Mouse (Mus musculus): Measurements from ENCODE around the gene Gm9945.

Gene Gm9945

GRCm38 (mm10) chr11:53461727-53462126, 18.2 kb upstream of the Gm9945 start:
- DNase-seq (ENCODE audit: low read depth, low spot score) = no peak

GRCm38 (mm10) chr11:53463551-53464424, 16.2 kb upstream of the Gm9945 start:
- DNase-seq (ENCODE audit: low read depth, low spot score) = no peak

DNA sequence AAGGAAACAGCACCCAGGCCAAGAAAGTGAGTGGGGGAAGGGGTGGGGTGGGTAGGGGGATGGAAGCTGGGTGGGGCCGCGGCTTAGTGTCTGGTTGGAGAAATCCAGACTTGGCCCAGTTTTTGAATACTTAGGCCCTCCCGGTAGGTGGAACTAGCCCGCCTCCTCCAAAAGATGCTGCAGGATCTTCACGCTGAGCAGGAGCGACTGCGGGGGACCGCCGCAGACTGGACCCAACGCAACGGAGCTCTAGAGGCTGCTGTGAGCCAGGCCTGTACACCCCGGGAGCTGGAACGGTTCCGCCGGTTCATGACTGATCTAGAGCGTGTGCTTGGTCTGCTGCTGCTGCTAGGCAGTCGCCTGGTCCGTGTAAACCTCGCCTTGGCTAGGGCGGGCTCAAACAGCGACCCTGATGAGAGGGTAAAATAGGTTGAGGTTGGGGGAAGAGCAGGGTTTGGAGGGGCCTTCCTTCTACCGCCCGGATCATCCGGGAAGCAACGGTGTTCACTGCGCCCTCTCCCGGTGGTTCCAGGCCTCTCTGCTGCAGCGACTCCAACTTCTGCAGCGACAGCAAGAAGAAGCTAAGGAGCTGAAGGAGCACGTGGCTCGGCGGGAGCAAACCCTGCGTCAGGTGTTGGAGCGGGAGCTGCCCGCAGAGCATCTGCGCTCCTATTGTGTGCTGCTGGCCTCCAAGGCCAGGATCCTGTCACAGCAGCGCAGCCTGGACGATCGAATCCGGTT, 13.6 kb upstream of the Gm9945 start:
- peak; percentile 63 for DNase-seq (ENCODE audit: low read depth, low spot score)

- no peak for DNase-seq (ENCODE audit: low read depth, low spot score)
Observed at GRCm38 (mm10) chr11:53469294-53469967, 10.5 kb upstream of the Gm9945 start.

DNA sequence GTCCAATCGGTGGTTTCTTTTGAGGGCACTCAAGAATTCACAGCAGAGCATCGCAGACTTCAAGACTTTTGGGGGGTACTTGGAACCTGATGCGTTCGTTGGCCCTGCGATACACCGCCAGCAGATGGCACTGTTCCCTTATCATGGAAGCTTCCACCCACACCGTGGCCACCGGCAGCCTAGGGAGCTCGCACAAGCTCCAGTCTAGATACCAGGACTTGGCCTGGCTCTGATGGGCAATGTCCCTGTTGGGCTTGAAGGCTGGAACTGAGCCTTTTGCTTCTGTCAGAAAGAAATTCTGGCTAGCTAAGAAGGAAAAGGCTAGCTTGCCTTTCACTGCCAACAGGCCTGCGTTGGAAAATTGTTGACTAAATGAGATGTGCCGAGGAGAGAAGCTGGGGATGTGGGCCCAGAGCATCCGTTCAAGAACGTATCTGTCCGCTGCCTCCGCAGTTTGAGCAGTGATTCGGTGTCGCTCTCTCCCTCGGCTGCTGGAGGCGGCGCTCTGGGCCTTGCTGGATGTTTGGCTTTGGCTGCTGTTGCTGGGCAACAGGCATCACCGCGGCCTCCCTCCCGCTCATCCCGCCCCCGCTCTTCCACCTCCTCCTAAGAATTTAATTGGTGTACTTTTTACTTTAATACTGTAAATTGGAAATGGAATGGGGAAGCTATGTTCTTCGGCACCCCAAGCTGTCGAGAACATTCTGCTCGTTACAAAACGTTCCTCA, 9.8 kb upstream of the Gm9945 start, which contains the start of gene Gm9837:
Gene Gm9837, minus strand, starts transcription at position 512 of the 728 bp plus-strand sequence.
- DNase-seq (ENCODE audit: low read depth, low spot score) = peak; percentile 82

GRCm38 (mm10) chr11:53472709-53473108, 7.3 kb upstream of the Gm9945 start:
- no peak for DNase-seq (ENCODE audit: low read depth, low spot score)

GRCm38 (mm10) chr11:53475620-53476019, 4.3 kb upstream of the Gm9945 start:
- no peak for DNase-seq (ENCODE audit: low read depth, low spot score)

- no peak for DNase-seq (ENCODE audit: low read depth, low spot score)
Observed at GRCm38 (mm10) chr11:53477833-53478232, 2.1 kb upstream of the Gm9945 start.

DNA sequence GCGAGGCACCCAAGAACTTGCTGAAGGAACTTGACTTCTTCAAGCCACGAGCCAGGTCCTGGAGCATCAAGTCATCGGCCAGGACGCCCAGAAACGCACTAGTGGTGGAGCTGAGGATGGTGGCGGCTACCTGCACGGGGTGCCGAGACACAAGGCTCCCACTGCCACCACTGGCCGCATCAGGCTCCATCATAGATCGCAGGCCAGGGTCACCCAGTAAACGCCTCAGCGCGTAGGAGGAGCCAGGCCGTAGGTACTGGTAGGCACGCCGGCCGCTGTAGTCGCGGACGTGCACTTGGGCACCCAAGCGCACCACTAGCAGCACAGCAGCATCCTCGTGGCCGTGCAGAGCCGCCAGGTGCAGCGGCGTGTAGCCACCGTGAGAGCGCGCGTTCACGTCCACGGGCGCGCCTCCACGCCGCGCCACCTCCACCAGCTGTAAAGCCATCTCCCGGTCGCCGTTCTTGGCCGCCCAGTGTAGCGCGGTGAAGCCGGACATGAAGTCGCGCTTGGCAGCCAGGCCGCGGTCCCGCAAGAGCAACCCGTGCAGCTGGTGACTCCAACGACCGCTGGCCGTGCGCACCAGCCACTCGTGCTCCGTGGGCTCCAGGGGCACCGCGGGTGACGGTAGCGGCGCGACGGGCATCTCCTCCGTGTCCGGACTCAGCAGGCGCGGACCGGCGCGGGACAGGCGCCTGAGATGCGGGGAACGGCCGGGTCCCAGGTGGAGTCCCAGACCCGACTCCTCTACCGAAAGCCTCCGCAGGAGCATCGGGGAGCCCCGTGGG, 1.4 kb upstream of the Gm9945 start:
- DNase-seq (ENCODE audit: low read depth, low spot score) = no peak

GRCm38 (mm10) chr11:53479171-53479782, 689 bp upstream of the Gm9945 start:
- no peak for DNase-seq (ENCODE audit: low read depth, low spot score)

DNA sequence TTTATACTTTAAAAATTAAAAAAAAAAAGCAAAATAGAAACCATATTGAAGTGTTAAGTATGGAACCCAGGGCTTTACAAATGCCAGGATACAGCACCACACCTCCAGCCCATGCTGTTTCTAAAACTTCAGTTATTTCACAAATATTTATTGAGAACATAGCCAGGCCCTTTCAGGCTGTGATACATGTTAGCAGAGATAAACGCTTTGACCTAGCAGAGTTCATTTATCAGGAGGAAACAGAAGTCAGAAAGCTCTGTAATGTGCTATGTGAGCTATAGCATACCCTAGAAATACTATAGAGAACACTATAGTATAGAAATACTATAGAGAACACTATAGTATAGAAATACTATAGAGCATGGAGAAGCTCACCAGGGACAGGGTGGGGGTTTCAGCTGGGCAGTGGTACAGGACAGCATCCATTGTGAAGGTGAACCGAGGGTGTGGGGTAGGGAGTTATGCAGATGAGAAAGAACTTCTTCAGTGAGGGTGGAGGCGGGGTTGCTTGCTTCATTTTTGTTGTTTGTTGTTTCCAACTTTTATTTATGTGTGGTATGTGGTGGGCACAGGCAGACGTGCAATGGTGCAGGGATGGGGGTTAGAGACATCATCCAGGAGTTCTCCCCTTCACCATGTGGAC, 1.2 kb downstream of the Gm9945 start:
- no peak for DNase-seq (ENCODE audit: low read depth, low spot score)

DNA sequence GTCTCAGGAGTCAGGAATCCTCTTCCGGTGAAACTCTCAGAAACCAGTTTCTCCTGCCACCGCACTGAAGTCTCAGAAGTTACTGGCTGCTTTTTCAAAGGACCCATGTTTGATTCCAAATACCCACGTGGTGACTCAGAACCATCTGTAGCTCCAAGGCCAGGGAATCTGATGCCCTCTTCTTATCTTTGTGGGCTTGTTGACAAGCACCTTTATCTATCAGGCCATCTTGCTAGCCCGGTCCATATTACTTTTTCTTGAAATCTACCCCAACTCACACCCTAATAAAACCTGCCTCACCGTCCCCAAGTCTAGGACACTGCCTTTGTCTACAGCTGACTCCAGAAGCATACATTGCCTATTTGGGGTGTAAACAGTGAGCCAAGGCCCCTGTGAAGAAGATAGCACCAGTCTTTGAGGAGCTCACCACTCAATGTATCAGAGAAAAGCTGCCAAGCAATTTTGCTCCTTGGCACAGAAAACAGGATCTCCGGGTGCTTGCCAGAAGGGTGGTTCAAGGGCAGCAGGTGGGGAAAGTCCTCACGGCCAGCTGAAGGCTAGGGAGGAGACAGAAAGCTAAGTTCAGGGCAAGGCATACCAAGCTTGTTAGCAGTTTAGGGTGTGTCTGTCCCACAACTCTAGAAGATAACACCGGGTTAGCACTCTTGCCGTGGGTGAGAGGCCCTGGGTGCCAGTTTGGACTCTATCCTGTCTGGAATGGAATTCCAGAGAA, 3.4 kb downstream of the Gm9945 start:
- DNase-seq (ENCODE audit: low read depth, low spot score) = no peak

- DNase-seq (ENCODE audit: low read depth, low spot score) = no peak
Observed at GRCm38 (mm10) chr11:53485719-53486118, 5.8 kb downstream of the Gm9945 start.

DNA sequence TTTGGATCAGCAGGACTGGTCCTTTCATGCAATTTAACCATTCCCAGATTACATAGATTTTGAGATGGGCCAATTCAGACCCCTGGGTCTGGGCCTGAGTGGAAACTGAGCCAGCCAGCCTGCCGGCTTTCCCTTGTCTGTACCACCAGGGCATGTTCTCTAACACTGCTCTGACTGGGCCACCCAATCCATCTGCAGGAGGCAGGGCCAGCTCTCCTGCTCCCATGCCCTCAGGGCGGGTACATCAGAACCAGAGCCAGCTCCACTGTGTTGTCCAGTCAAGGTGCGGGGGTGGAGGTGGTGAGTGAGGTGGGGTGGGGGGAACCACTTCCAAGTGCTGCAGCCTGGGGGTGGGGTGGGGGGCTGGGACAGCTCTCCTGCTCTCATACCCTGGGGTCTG, 6.4 kb downstream of the Gm9945 start:
- no peak for DNase-seq (ENCODE audit: low read depth, low spot score)

GRCm38 (mm10) chr11:53486822-53487594, 7.0 kb downstream of the Gm9945 start:
- no peak for DNase-seq (ENCODE audit: low read depth, low spot score)

DNA sequence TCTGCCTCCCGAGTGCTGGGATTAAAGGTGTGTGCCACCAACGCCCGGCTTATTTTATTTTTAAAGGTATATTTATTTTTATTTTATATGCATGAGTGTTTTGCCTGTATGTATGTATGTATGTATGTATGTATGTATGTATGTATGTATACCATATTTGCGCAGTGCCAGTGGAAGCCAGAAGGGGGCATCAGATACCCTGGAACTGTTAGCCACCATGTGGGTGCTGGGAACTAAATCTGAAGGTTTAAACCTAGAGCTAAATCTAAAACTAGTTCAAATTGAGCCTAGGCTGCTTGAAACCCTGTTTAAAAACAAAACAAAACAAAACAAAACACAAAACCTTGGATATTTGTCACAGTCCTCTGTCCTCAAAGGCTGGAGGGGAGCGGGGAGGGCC, 9.0 kb downstream of the Gm9945 start:
- no peak for DNase-seq (ENCODE audit: low read depth, low spot score)

DNA sequence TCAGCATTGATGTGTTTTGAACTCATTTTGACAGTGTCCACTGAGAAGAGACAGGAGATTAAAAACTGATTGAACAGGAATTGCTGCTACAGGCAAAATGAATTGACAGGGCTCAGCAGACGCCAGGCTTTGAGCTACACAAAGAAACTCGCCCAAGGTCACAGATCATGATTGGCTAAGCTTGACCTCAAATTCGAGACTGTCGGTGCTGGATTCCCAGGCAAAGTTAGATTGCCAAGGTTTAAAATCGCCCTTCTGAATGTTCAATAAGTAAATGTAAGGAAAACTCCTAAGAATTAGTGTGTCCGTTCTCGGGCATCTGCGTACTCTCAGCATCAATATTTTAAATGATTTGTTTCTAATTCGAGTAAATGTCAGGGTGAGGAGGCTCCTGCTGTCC, 9.5 kb downstream of the Gm9945 start:
- no peak for DNase-seq (ENCODE audit: low read depth, low spot score)

GRCm38 (mm10) chr11:53491954-53492401, 12.0 kb downstream of the Gm9945 start:
- no peak for DNase-seq (ENCODE audit: low read depth, low spot score)

Data from retina, postnatal 7 days (tissue).